Mouse (Mus musculus): Measurements from ENCODE around the gene Gtf2e1.
A peak's percentile ranks its signal among the peaks of the same experiment; 100 is the strongest.

Gene Gtf2e1

GRCm38 (mm10) chr16:37539611-37540580 is at the start of gene Gtf2e1, which contains the start of gene Rabl3:
Gtf2e1 (minus strand) TSS chr16:37539789.
Rabl3 (plus strand) TSS chr16:37539885.
- peak; percentile 92 to 96 for DNase-seq (ENCODE audit: low spot score in 2 of 2)

GRCm38 (mm10) chr16:37585129-37585563 is 45.6 kb upstream of the Gtf2e1 start:
- no peak for DNase-seq (ENCODE audit: low spot score in 2 of 2)

GRCm38 (mm10) chr16:37584218-37585035 is 44.8 kb upstream of the Gtf2e1 start:
- DNase-seq (ENCODE audit: low spot score in 2 of 2) = no peak

GRCm38 (mm10) chr16:37583801-37584200 is 44.2 kb upstream of the Gtf2e1 start:
- DNase-seq (ENCODE audit: low spot score in 2 of 2) = no peak

- no peak for DNase-seq (ENCODE audit: low spot score in 2 of 2)
Observed at GRCm38 (mm10) chr16:37583306-37583705, 43.7 kb upstream of the Gtf2e1 start.

GRCm38 (mm10) chr16:37581901-37582300 is 42.3 kb upstream of the Gtf2e1 start:
- no peak for DNase-seq (ENCODE audit: low spot score in 2 of 2)

- DNase-seq (ENCODE audit: low spot score in 2 of 2) = no peak
Observed at GRCm38 (mm10) chr16:37580651-37581050, 41.1 kb upstream of the Gtf2e1 start.

- DNase-seq (ENCODE audit: low spot score in 2 of 2) = no peak
Observed at GRCm38 (mm10) chr16:37579994-37580393, 40.4 kb upstream of the Gtf2e1 start, which contains the start of gene Hgd. Hgd (plus strand) TSS chr16:37580153.

GRCm38 (mm10) chr16:37579591-37579990 is 40.0 kb upstream of the Gtf2e1 start:
- DNase-seq (ENCODE audit: low spot score in 2 of 2) = no peak

- no peak for DNase-seq (ENCODE audit: low spot score in 2 of 2)
Observed at GRCm38 (mm10) chr16:37575325-37575724, 35.7 kb upstream of the Gtf2e1 start.

GRCm38 (mm10) chr16:37573061-37573460 is 33.5 kb upstream of the Gtf2e1 start:
- no peak for DNase-seq (ENCODE audit: low spot score in 2 of 2)

GRCm38 (mm10) chr16:37572117-37572754 is 32.6 kb upstream of the Gtf2e1 start:
- no peak for DNase-seq (ENCODE audit: low spot score in 2 of 2)

GRCm38 (mm10) chr16:37571554-37571953 is 32.0 kb upstream of the Gtf2e1 start:
- no peak for DNase-seq (ENCODE audit: low spot score in 2 of 2)

GRCm38 (mm10) chr16:37567113-37568050 is 27.8 kb upstream of the Gtf2e1 start:
- DNase-seq (ENCODE audit: low spot score in 2 of 2) = no peak

- no peak for DNase-seq (ENCODE audit: low spot score in 2 of 2)
Observed at GRCm38 (mm10) chr16:37566107-37566506, 26.5 kb upstream of the Gtf2e1 start.

- DNase-seq (ENCODE audit: low spot score in 2 of 2) = no peak
Observed at GRCm38 (mm10) chr16:37565117-37565516, 25.5 kb upstream of the Gtf2e1 start.

GRCm38 (mm10) chr16:37562961-37563360 is 23.4 kb upstream of the Gtf2e1 start:
- DNase-seq (ENCODE audit: low spot score in 2 of 2) = no peak

GRCm38 (mm10) chr16:37562414-37562813 is 22.8 kb upstream of the Gtf2e1 start:
- DNase-seq (ENCODE audit: low spot score in 2 of 2) = no peak

- DNase-seq (ENCODE audit: low spot score in 2 of 2) = no peak
Observed at GRCm38 (mm10) chr16:37552824-37553223, 13.2 kb upstream of the Gtf2e1 start.

GRCm38 (mm10) chr16:37550981-37551380 is 11.4 kb upstream of the Gtf2e1 start:
- DNase-seq (ENCODE audit: low spot score in 2 of 2) = no peak

- no peak for DNase-seq (ENCODE audit: low spot score in 2 of 2)
Observed at GRCm38 (mm10) chr16:37550266-37550665, 10.7 kb upstream of the Gtf2e1 start.

Data from spleen, postnatal 10 days (tissue).